8 mouse cellular contexts compared by ENCODE assay signal in the genomic region with DNA sequence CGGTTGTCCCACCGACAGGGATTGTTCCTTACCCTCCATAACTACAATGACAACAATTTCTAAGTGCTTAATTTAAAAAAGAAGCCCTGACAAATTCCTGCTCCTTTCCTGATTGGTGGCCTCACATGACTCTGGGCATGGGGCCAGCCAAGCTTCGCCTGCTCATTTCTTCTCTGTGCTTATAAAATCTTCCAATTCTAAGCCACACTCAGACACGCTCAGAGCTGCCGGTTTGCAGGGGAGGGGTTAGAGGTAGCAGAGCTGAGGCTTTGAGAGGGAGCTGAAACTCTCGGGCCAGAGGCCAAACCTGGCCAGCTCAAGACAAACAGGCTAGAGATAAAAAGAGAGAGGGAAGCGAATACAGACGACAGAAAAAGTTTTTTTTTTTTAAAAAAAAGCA.
A peak's percentile ranks its signal among the peaks of the same experiment; 100 is the strongest.
DNase-seq lines count a peak whose midpoint lies in the region; ATAC-seq and TF ChIP-seq lines count a peak whose summit lies in the region.

No protein-coding gene starts in this region.

- no peaks in the 10 kb centered on the region for H3K27me3 ChIP-seq in forebrain, embryonic 15.5 days
- H3K27me3 ChIP-seq in forebrain, embryonic 11.5 days (ENCODE audit: control insufficient read depth, insufficient read depth, low read length) = no peaks in the 10 kb centered on the region
- no peaks in the 10 kb centered on the region for H3K27me3 ChIP-seq in heart, postnatal 0 days (ENCODE audit: control insufficient read depth, insufficient read depth, low read length)

- 0 out of 2 replicates have a peak, but pooled peaks have one; percentile 32 for ATAC-seq in forebrain, embryonic 15.5 days (replicated peaks)
- ATAC-seq in forebrain, embryonic 11.5 days (replicated peaks; ENCODE audit: low FRiP score) = no peak
- ATAC-seq in heart, postnatal 0 days (ENCODE audit: insufficient read depth, low read depth) = no peak
- no peak for ATAC-seq in cerebellum, adult (ENCODE audit: insufficient number of reproducible peaks, low FRiP score, low TSS enrichment)

- peaks cover 8% of the 10 kb centered on the region; the same call in 1 of the 2 replicates for H3K4me1 ChIP-seq in forebrain, embryonic 15.5 days
- H3K4me1 ChIP-seq in forebrain, embryonic 11.5 days (replicated peaks; ENCODE audit: control insufficient read depth, insufficient read depth, low read length) = no peaks in the 10 kb centered on the region
- H3K4me1 ChIP-seq in heart, postnatal 0 days (ENCODE audit: control insufficient read depth, insufficient read depth) = no peaks in the 10 kb centered on the region

- no peak for TF ChIP-seq CTCF in heart, postnatal 0 days (IDR thresholded peaks at IDR 0.05; ENCODE audit: low read depth)

- H3K9ac ChIP-seq in forebrain, embryonic 15.5 days (replicated peaks) = no peak overlapping the region
- no peak overlapping the region for H3K9ac ChIP-seq in forebrain, embryonic 11.5 days (ENCODE audit: low read length)
- no peak overlapping the region for H3K9ac ChIP-seq in heart, postnatal 0 days (replicated peaks; ENCODE audit: low read depth, low read length)

- no peaks in the 10 kb centered on the region for H3K36me3 ChIP-seq in forebrain, embryonic 15.5 days
- no peaks in the 10 kb centered on the region for H3K36me3 ChIP-seq in forebrain, embryonic 11.5 days (ENCODE audit: control insufficient read depth, insufficient read depth, low read length)
- no peaks in the 10 kb centered on the region for H3K36me3 ChIP-seq in heart, postnatal 0 days (replicated peaks; ENCODE audit: control insufficient read depth, insufficient read depth, low read length)

- H3K4me3 ChIP-seq in forebrain, embryonic 15.5 days = no peak overlapping the region
- no peak overlapping the region for H3K4me3 ChIP-seq in forebrain, embryonic 11.5 days (ENCODE audit: low read depth, low read length)
- H3K4me3 ChIP-seq in heart, postnatal 0 days (ENCODE audit: low read depth, low read length) = no peak overlapping the region

- H3K4me2 ChIP-seq in forebrain, embryonic 15.5 days (replicated peaks) = no peak overlapping the region
- H3K4me2 ChIP-seq in forebrain, embryonic 11.5 days (ENCODE audit: low read depth, low read length, severe bottlenecking) = no peak overlapping the region
- H3K4me2 ChIP-seq in heart, postnatal 0 days (ENCODE audit: low read depth, low read length) = no peak overlapping the region

- H3K27ac ChIP-seq in forebrain, embryonic 15.5 days (replicated peaks) = no peak overlapping the region
- H3K27ac ChIP-seq in forebrain, embryonic 11.5 days (ENCODE audit: low read depth, low read length) = no peak overlapping the region
- H3K27ac ChIP-seq in heart, postnatal 0 days (ENCODE audit: low read depth) = no peak overlapping the region

- no peak for TF ChIP-seq EP300 in heart, postnatal 0 days (IDR thresholded peaks at IDR 0.05; ENCODE audit: low read depth)

- no peaks in the 10 kb centered on the region for H3K9me3 ChIP-seq in forebrain, embryonic 15.5 days
- H3K9me3 ChIP-seq in forebrain, embryonic 11.5 days (ENCODE audit: control insufficient read depth, low read length) = no peaks in the 10 kb centered on the region
- no peaks in the 10 kb centered on the region for H3K9me3 ChIP-seq in heart, postnatal 0 days (replicated peaks; ENCODE audit: control insufficient read depth, low read length)

- WGBS in forebrain, embryonic 15.5 days = 30% methylated on average over 8 of the region's 8 CpGs
- 56% methylated on average over 8 of the region's 8 CpGs for WGBS in forebrain, embryonic 11.5 days
- 19% methylated on average over 8 of the region's 8 CpGs for WGBS in heart, postnatal 0 days

- DNase-seq in forebrain, embryonic 11.5 days (ENCODE audit: low spot score) = no peak
- DNase-seq in ovary, postnatal 36 days (ENCODE audit: low spot score) = peak; percentile 19
- DNase-seq in ovary, postnatal 10 days (ENCODE audit: low spot score) = no peak
- DNase-seq in heart, postnatal 0 days (ENCODE audit: low spot score) = peak; percentile 53
- DNase-seq in lung, postnatal 36 days = peak; percentile 28
- DNase-seq in layer of hippocampus, adult 11-12 months (ENCODE audit: low spot score) = no peak

Comparison
In these comparisons a context has a peak if more than half of its experiments do, and no peak if none do; other contexts are left out.
1. DNase-seq: peak in ovary, postnatal 36 days (single experiment), heart, postnatal 0 days (single experiment) and lung, postnatal 36 days (single experiment); none in forebrain, embryonic 11.5 days (single experiment), ovary, postnatal 10 days (single experiment) and layer of hippocampus, adult 11-12 months (single experiment).